Mouse (Mus musculus): ENCODE data around the gene Nfia.

Nfia gene

DNA sequence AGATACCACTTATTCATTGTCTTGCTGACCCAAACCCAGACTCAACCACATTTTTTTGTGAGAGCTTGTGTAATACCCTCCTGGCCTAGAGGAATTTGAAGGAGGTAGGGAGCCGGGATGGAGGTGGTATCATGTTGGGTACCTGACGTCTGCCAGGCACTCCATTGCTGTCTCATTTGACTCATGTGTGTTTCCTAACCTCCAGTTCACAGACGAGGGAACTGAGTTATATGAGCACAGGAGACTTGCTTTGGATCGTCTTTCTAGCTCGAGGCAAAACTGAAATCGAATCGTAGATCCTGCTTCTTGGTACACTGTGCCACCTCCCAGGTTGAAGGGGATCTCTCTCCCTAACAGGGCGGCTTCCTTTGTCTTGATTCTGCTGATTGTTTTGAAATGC is 46.6 kb downstream of the Nfia start:
- no peak for DNase-seq

DNA sequence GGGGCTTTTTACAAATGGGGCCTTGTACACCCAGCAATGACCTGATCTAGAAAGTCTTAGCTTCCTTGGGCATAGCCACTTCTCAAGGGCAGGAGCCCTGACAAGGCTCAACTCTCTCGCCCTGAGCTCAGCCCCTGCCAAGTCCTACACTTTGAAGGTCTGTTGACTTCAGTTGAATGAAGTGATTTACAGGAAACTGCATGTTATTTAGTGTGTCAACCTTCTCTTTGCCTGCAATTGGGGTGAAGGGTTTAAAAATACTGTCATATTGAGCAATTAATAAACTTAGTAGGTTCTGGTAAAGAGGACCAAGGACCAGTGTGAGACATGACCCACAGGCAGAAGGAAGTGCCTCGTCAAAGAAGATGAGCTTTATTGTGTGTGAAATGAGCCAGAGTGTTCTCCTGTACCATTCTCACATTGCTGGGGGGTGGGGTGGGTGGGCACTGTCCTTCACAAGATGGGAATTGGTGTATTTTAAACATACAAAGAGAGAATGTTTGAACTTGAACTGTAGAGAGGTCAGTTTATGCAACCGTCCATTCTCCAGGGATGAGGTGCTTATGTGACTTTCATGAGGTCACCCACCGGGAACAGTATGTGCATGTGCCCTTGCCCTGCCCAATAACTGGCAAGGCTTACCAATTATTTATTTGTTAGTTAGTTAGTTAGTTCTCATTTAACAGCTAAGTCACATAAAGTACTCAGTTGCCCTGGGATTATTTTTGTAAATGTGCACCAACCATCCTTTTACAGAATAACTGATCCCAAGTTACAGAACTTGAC is 48.1 kb downstream of the Nfia start:
- DNase-seq: no peak

DNA sequence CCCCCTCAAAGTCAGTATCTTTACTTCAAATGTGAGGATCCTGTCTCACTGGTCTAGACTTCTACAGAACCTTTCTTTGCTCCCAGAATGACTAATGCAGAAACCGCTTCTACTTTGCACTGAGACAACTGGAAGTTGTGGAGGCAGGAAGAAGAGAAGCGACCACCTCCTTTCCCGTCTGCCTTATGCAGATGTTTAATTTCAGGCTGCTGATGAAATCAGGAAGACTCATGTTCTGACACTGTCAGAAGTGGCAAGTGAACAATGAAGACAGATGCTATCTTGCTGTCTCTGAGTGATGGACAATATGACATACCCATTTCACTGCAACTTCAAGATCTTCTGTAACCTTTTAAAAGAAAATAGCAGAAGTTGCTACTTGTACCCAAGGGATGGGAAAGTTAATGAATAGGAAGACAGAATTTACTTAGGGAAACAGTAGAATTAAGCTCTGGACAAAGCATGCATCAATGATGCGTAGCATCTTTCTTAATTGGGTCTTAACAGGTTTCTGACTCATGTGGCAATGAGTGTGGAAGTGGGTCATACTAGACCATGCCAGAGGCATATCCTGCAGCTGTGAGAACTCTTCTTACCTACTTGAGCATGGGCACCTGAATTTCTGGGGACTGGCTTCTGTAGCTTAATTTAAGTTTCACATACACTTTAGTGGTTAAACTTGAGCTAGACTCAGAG is 49.2 kb downstream of the Nfia start:
- DNase-seq: no peak

GRCm38 (mm10) chr4:97823512-97823911 is 51.0 kb downstream of the Nfia start:
- DNase-seq: no peak

- no peak for DNase-seq
Observed at GRCm38 (mm10) chr4:97824451-97824850, 51.9 kb downstream of the Nfia start.

DNA sequence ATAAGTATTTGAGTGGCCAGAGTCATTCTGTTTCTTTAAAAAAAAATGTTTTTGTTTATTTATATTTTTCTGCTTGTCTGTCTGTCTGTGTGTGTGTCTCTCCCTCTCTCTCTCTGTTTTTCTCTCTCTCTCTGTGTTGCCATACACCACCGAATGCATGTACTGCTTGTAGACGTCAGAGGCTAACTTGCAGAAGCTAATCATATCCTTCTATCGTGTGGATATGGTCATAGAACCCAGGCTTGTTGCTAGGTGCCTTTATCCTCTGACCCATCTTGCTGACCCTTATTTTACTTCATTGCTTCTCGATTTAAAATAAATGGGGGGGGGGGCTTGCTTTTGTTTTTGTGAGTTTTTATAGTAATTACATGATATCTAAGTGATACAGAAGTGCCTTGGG is 52.9 kb downstream of the Nfia start:
- DNase-seq: no peak

DNA sequence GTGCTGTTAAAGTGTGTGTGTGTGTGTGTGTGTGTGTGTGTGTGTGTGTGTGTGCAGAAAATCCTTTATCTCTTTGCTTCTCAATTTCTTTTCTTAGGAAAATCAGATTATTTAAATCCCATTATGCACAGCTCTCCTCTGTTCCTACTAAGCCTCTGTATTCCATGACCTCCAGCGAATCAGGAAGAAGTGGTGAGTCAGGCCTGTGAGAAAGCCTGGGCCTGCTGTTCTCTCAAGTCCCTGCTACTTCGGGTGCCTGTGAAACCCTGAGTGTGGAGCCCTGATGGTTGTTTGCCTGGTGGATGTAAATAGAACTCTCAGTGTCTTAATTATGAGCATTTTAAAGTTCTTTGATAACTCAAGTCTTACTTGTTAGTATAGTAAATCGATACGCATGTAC is 53.3 kb downstream of the Nfia start:
- no peak for DNase-seq

DNA sequence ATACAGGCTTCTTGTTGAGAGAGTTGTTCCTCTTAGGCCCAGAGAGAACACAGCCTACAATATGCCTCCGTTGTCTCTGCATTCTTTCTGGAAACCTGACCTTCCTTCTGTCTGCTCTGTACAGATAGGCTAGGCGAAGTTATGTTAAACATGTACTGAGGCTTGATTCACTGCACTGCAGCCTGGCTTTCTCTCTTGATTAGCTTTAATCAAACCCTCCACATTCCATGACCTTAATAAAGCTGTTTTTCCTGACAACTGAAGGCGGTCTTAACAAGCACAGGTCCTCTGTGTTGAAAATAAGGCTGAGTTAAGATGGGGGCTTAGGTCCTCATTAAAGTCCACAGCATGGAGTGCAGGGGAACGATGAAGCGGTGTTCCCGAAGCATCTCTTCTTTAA is 54.6 kb downstream of the Nfia start:
- DNase-seq: no peak

DNA sequence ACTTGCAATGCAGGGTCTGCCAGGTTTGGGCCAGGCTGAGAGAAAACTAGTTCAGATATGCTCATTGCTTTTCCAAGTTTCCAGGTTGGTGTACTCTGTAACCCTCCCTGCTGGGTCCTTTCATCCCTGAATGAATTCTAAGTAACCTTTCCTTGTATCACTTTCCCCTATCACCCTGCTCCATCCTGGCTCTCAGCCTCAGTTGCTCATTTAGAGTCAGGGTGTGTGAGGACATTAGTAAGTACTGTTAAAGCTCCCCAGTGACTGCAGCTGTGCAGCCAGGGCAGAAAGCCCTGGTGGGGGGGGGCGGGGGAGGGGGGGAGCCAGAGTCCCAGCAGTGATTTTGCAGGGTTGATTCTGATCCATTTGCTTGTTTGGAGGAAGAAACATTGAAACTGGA is 56.0 kb downstream of the Nfia start:
- DNase-seq: no peak

GRCm38 (mm10) chr4:97829336-97830050 is 57.0 kb downstream of the Nfia start:
- no peak for DNase-seq

- no peak for DNase-seq
Observed at GRCm38 (mm10) chr4:97830051-97830853, 57.7 kb downstream of the Nfia start.

- DNase-seq: no peak
Observed at GRCm38 (mm10) chr4:97830935-97831608, 58.5 kb downstream of the Nfia start.

- no peak for DNase-seq
Observed at GRCm38 (mm10) chr4:97831611-97832278, 59.2 kb downstream of the Nfia start.

- DNase-seq: no peak
Observed at GRCm38 (mm10) chr4:97832279-97832640, 59.7 kb downstream of the Nfia start.

- no peak for DNase-seq
Observed at GRCm38 (mm10) chr4:97836812-97837211, 64.3 kb downstream of the Nfia start.

DNA sequence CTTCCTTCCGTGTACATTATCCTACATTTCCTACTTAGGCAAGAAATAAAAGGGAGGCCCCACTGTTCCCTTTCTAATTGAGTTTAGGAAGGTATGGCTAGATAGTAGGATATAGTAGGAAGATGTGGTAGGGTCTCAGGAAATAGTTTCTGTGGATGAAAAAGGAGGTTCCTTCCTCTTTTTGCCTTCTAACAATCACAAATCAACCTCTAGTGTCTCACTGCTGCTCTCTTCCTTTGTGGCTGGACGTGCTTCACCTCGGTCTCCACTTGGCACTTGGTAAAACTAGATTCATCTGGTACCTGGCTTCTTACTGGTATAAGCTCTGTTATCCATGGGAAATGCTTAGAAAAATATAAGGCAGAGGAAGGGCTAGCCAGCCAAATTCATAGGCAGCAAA is 65.2 kb downstream of the Nfia start:
- no peak for DNase-seq

DNA sequence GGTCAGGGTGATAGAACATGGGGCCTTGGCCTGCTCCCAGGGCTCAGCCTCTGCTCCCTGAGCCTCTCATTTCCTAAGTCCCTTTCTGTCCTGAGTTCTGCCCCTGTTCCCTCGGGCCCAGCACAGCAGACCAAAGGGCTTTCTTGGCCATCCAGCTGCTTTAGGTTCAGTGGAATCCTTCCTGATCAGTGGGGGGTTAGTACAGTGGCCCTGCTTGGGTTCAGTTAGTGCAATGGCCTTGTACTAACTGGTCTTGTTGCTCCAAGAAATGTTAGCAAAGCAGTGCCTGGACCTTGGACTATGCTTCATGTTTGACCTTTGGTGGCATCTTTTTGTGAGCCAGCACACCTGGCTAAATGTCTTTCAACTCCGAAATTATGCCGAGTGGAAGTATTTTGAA is 66.1 kb downstream of the Nfia start:
- no peak for DNase-seq

- no peak for DNase-seq
Observed at GRCm38 (mm10) chr4:97839406-97840101, 67.0 kb downstream of the Nfia start.

DNA sequence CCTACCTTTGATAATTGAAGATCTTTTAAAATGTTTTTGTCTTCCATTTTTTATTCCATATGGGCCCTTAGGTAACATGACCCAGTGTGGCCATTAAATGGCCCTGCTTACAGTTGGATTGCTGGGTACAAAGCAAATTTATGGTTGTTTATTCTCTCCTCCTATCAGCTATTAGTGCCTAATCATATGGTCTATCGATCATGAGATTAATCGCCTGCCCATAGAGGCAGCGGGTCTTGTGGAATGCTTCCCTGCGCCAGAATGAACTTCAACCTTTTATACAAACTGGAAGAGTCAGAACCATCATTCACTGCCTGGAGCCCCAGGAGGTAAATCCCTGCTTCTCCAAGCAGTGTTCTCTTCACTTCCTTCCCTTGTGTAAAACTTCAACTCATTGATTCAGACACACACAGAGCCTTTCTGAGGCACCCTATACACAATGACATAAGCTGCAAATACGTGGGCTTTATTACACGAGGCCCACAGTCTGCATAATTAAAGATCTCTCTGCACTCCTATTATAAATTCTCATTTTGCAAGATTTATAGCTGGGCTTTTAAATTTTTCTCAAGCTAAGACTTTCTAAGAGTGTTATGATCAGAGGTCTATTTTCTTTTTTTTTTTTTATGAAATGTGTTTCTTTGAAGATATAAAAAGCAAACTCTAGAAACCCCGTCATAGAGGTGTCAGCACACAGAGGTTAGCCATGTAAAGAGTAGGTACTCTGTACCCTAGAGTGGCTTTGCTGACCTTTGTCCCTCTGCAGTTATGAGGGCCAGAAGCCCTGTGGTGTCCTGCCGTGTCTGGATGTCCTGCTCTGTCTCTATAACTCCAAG is 67.9 kb downstream of the Nfia start:
- no peak for DNase-seq

GRCm38 (mm10) chr4:97841063-97841595 is 68.6 kb downstream of the Nfia start:
- DNase-seq: no peak
